Mouse (Mus musculus) MEL (cell line): ENCODE measurements around the gene Tcn2. TPM values are rescaled to one million over a fixed set of nuclear protein-coding genes. Genes with fewer than 3 reads are reported as not detected.
"Not testable (repeated sequence)": the region's sequence is repeated elsewhere in the genome, so short reads cannot be mapped to it uniquely, and the experiment has no call there.

Experiments used
- DNase-seq: peaks from one replicate; pipeline ENCODE4 v3.0.0; 2011; ENCODE audit warnings: low read depth, low spot score
- H3K27ac ChIP-seq: 2 replicates; pipeline ENCODE4 v1.5.1; 2012; ENCODE audit warnings: low read depth, mild to moderate bottlenecking, control low read depth, low read length, moderate library complexity; ENCODE audit not compliant: control insufficient read depth
- H3K27me3 ChIP-seq, 2 experiments: fragments of 150-350 bp in 1 of 2; sonication (generic) in 1 of 2; 2 replicates each; pipeline ENCODE4 v1.6.1; 2012; ENCODE audit warnings: low read length in 2 of 2, mild to moderate bottlenecking in 2 of 2, improper control_type of control experiment in 1 of 2, moderate library complexity in 1 of 2; ENCODE audit not compliant: insufficient read depth in 2 of 2, control insufficient read depth in 1 of 2
- H3K36me3 ChIP-seq, 2 experiments: 2 replicates each; pipeline ENCODE4 v1.6.1; 2012 to 2014; ENCODE audit warnings: low read length in 2 of 2, improper control_type of control experiment in 1 of 2, inconsistent platforms in 1 of 2, mild to moderate bottlenecking in 1 of 2; ENCODE audit not compliant: insufficient read depth in 2 of 2, control insufficient read depth in 1 of 2
- H3K4me1 ChIP-seq, 2 experiments: fragments of 150-350 bp in 1 of 2; sonication (generic) in 1 of 2; 2 replicates each; pipeline ENCODE4 v1.6.1; 2012; ENCODE audit warnings: low read length in 2 of 2, improper control_type of control experiment in 1 of 2, mild to moderate bottlenecking in 1 of 2; ENCODE audit not compliant: insufficient read depth in 2 of 2, control insufficient read depth in 1 of 2
- H3K4me3 ChIP-seq, 2 experiments: fragments of 150-350 bp in 1 of 2; sonication (generic) in 1 of 2; 2 replicates each; pipeline ENCODE4 v1.5.1; 2012; ENCODE audit warnings: low read depth in 2 of 2, low read length in 2 of 2, mild to moderate bottlenecking in 2 of 2, moderate library complexity in 2 of 2, control low read depth in 1 of 2, improper control_type of control experiment in 1 of 2; ENCODE audit not compliant: control insufficient read depth in 1 of 2, insufficient read depth in 1 of 2
- H3K79me2 ChIP-seq: 2 replicates; pipeline ENCODE4 v1.6.1; 2012; ENCODE audit warnings: mild to moderate bottlenecking, low read length, moderate library complexity; ENCODE audit not compliant: control insufficient read depth, poor library complexity, insufficient read depth
- H3K9ac ChIP-seq: 2 replicates; pipeline ENCODE4 v1.6.1; 2012; ENCODE audit warnings: low read depth, mild to moderate bottlenecking, control low read depth, low read length, moderate library complexity; ENCODE audit not compliant: control insufficient read depth, poor library complexity, severe bottlenecking
- H3K9me3 ChIP-seq: fragments of 150-350 bp; sonication (generic); replicated peaks from 2 replicates; pipeline ENCODE4 v1.6.1; 2012; ENCODE audit warnings: mild to moderate bottlenecking, low read length, improper control_type of control experiment, moderate library complexity; ENCODE audit not compliant: insufficient read depth
- EP300 ChIP-seq, 2 experiments: IDR thresholded peaks; 2 replicates each; pipeline ENCODE4 v1.6.1; 2011; ENCODE audit warnings: improper control_type of control experiment in 2 of 2, low read length in 2 of 2, low read depth in 1 of 2, mild to moderate bottlenecking in 1 of 2
- HCFC1 ChIP-seq: IDR thresholded peaks from 2 replicates; pipeline ENCODE4 v1.6.1; 2012; ENCODE audit warnings: low read depth, mild to moderate bottlenecking, inconsistent platforms, low read length, improper control_type of control experiment, moderate library complexity
- MAX ChIP-seq: IDR thresholded peaks from 2 replicates; pipeline ENCODE4 v1.6.1; 2011; ENCODE audit warnings: low read length, improper control_type of control experiment
- MXI1 ChIP-seq: IDR thresholded peaks from 2 replicates; pipeline ENCODE4 v1.6.1; 2011; ENCODE audit warnings: mild to moderate bottlenecking, low read depth, low read length, improper control_type of control experiment
- NELFE ChIP-seq: IDR thresholded peaks from 2 replicates; pipeline ENCODE4 v1.6.1; 2011; ENCODE audit warnings: low read depth, low read length, improper control_type of control experiment
- RCOR1 ChIP-seq: IDR thresholded peaks from 2 replicates; pipeline ENCODE4 v1.6.1; 2012; ENCODE audit warnings: low read depth, mild to moderate bottlenecking, inconsistent platforms, low read length, improper control_type of control experiment
- TAL1 ChIP-seq: IDR thresholded peaks from 2 replicates; pipeline ENCODE4 v1.6.1; 2012; ENCODE audit warnings: mild to moderate bottlenecking, inconsistent platforms, low read length, moderate library complexity, mixed read lengths
- polyA plus RNA-seq, 2 experiments: library from polyadenylated mRNA; stranded (reverse) in 1 of 2; unstranded in 1 of 2; fragments of >175 nt in 1 of 2; fragments of >200 nt in 1 of 2; gene quantifications; 2 replicates each; pipeline versions ENCODE4 v1.2.1 to v1.2.4; 2012; ENCODE audit warnings: low replicate concordance in 2 of 2, low read depth in 1 of 2; ENCODE audit not compliant: insufficient read length in 2 of 2, insufficient read depth in 1 of 2, missing spikeins in 1 of 2
- total RNA-seq: library from RNA; depleted of rRNA; stranded (reverse); fragments of 300-350 nt; gene quantifications from 2 replicates; pipeline ENCODE4 v1.2.3, GENCODE M21; 2012

The Tcn2 gene
- total and polyA plus RNA-seq, 3 experiments, result 14.1 to 16.0 TPM; not detected in 1

GRCm38 (mm10) chr11:3912875-3913271 is 19.1 kb downstream of the Tcn2 start:
- no peaks in the 10 kb centered on the region for H3K27me3 ChIP-seq
- TF ChIP-seq MAX (peak; percentile 71), TAL1 (no peak)
- TF ChIP-seq, all 39 proteins: peak for 1
- H3K4me3 ChIP-seq, result peak overlapping the region; percentile 72 to 75
- H3K27ac ChIP-seq, result no peak overlapping the region
- DNase-seq, result peak; percentile 70
- peaks cover 9 to 30% of the 10 kb centered on the region in 2 experiments; a peak in 3 of 4 replicates for H3K4me1 ChIP-seq
- H3K9ac ChIP-seq, result peak overlapping the region; percentile 74
- no peaks in the 10 kb centered on the region for H3K9me3 ChIP-seq
- peaks cover 17% of the 10 kb centered on the region for H3K79me2 ChIP-seq
- H3K36me3 ChIP-seq, result peaks cover 0 to 10% of the 10 kb centered on the region in 2 experiments; a peak in 2 of 4 replicates

DNA sequence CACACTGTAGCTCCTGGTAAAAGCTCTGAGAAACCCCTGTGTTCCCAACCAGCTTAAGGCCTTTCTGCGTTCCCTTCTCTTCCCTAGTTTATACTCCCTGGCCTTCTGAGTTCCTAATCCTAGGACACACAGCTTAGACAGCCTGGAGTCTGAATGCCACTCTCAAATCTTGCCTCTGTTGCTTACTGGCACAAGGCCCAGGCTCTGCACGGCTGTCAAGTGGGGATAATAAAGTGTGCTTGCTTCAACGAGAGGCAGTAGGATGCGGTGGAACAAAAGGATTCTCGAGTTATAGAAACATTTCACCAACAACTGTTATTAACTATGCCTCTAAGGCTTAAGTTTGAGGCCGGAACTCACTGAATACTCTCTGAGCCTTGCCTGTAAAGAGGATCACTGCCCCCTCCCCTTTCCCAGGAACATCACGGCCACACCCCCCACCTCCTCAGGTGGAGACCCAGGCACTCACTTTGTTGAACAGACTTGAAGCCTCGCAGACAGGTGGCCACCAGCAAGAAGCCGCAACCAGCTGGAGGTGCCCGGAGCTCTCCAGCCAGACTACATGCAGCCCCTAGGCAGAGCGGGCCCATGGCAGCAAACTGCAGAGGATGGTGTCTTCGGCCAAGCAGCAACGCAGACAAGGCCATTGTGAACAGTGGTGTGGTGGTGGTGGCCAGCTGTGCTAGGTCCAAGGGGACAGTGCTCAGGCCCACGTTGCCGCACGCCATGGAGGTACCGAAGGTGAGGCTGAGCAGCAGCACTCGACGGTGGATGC is 19.7 kb downstream of the Tcn2 start:
- H3K27ac ChIP-seq, result no peak overlapping the region
- peaks cover 0 to 10% of the 10 kb centered on the region in 2 experiments; a peak in 2 of 4 replicates for H3K36me3 ChIP-seq

DNA sequence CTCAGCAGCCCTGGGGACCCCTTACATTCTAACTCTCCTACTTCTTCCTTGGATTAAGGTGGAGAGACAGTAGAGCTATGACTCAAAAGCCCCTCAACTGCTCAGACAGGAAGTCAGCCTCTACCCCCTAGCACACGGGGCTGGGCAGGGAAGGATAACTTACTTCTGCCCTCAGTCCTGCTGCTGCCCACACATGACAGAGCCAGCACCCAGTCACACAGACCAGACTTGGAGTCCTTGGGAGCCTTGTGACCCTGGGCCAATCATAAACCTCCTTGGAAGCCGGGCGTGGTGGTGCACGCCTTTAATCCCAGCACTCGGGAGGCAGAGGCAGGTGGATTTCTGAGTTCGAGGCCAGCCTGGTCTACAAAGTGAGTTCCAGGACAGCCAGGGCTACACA is 20.5 kb downstream of the Tcn2 start:
- H3K4me3 ChIP-seq, result peak overlapping the region; percentile 8 to 12; a peak in 3 of 4 replicates
- H3K27me3 ChIP-seq, H3K9me3 ChIP-seq, DNase-seq, H3K36me3 ChIP-seq: not testable (repeated sequence)
- H3K27ac ChIP-seq, result peak overlapping the region; percentile 8; the same call in 1 of the 2 replicates
- peaks cover 9 to 30% of the 10 kb centered on the region in 2 experiments; a peak in 3 of 4 replicates for H3K4me1 ChIP-seq
- H3K9ac ChIP-seq, result peak overlapping the region; percentile 30; the same call in 1 of the 2 replicates
- H3K79me2 ChIP-seq, result peaks cover 17% of the 10 kb centered on the region

More for the DNA sequence above, 19.7 kb downstream of the Tcn2 start:
- Histone ChIP-seq H3K9ac (peak overlapping the region; percentile 74), H3K79me2 (peaks cover 17% of the 10 kb centered on the region), H3K4me1 (peaks cover 9 to 30% of the 10 kb centered on the region in 2 experiments; a peak in 3 of 4 replicates)
- TF ChIP-seq RCOR1, result 0 out of 2 replicates have a peak, but pooled peaks have one; percentile 18
- peak; percentile 53 for TF ChIP-seq TAL1
- no peak for TF ChIP-seq HCFC1
- peak; percentile 61; the same call in 1 of the 2 replicates for TF ChIP-seq MXI1
- no peak for TF ChIP-seq NELFE
- peak in 1 of 2 experiments; percentile 21; a peak in 1 of 4 replicates for TF ChIP-seq EP300 (IDR thresholded peaks at IDR 0.05; ENCODE audit: low read depth in 1 of 2, low read length in 2 of 2)
- TF ChIP-seq, all 39 proteins: peak for 4
- H3K4me3 ChIP-seq, result peak overlapping the region; percentile 72 to 75
- H3K9me3 ChIP-seq, result no peaks in the 10 kb centered on the region
- no peaks in the 10 kb centered on the region for H3K27me3 ChIP-seq
- DNase-seq, result peak; percentile 81
